Mouse (Mus musculus): ENCODE measurements around the gene Tmem59l.

- TF ChIP-seq CTCF (IDR thresholded peaks at IDR 0.05; ENCODE audit: insufficient read depth, low read depth, low read length) (no peak), POLR2A (IDR thresholded peaks at IDR 0.05; ENCODE audit: insufficient read depth, low read depth, low read length) (no peak)
These were observed 1.0 kb upstream of the Tmem59l start for GRCm38 (mm10) chr8:70487993-70488796.

All from olfactory bulb, adult 2 months (tissue).